Mouse (Mus musculus): Measurements from ENCODE around the gene Sgpp2. TPM values are rescaled to one million over a fixed set of nuclear protein-coding genes. Genes with fewer than 3 reads are reported as not detected.

The Sgpp2 gene
- polyA plus RNA-seq, 1 experiment from 2014 or later, result 0.15 TPM

- 73% methylated on average over 2 of the region's 2 CpGs for WGBS (ENCODE audit: insufficient replicate concordance)
- ATAC-seq (ENCODE audit: low read depth), result no peak
- H3K27me3 ChIP-seq, result no peaks in the 10 kb centered on the region
Measured at GRCm38 (mm10) chr1:78409396-78409795, 99.3 kb downstream of the Sgpp2 start.

DNA sequence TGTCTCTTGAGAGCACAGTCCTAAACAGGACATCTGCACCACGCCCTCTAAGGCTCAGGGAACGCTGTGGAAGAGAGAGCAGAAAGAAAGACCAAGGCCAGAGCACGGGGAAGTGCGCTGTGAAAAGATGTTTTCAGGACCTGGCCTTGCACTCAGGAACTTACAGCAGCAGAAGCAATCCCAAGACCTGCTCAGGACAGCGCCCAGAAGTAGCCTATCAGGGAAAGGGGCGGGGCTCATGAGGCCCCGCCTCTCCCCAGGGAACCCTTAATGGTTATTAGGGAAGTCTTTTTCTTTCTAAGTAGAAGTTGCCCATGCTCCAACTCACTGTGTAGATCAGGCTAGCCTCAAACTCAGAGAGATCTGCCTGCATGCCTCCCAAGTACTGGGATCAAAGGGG, 102.5 kb downstream of the Sgpp2 start:
- 0 out of 2 replicates have a peak, but pooled peaks cover 3% of the 10 kb centered on the region for H3K36me3 ChIP-seq
- DNase-seq, result no peak
- H3K4me1 ChIP-seq (replicated peaks), result no peaks in the 10 kb centered on the region; the same call in 1 of the 2 replicates
- H3K4me2 ChIP-seq, result no peak overlapping the region
- no peaks in the 10 kb centered on the region for H3K27me3 ChIP-seq
- 0 out of 2 replicates have a peak, but pooled peaks have one; percentile 54 for ATAC-seq (ENCODE audit: low read depth)
- H3K9ac ChIP-seq, result no peak overlapping the region
- no peak overlapping the region for H3K4me3 ChIP-seq (replicated peaks)
- 18% methylated on average over 7 of the region's 7 CpGs for WGBS (ENCODE audit: insufficient replicate concordance)
- no peaks in the 10 kb centered on the region for H3K9me3 ChIP-seq (replicated peaks)
- no peak overlapping the region for H3K27ac ChIP-seq

More at GRCm38 (mm10) chr1:78409396-78409795, 99.3 kb downstream of the Sgpp2 start:
- no peak for DNase-seq
- H3K4me1 ChIP-seq (replicated peaks), result no peaks in the 10 kb centered on the region; the same call in 1 of the 2 replicates
- H3K9me3 ChIP-seq (replicated peaks), result no peaks in the 10 kb centered on the region
- H3K4me3 ChIP-seq (replicated peaks), result no peak overlapping the region
- no peaks in the 10 kb centered on the region for H3K36me3 ChIP-seq
- H3K27ac ChIP-seq, result no peak overlapping the region
- no peak overlapping the region for H3K4me2 ChIP-seq
- no peak overlapping the region for H3K9ac ChIP-seq

- Histone ChIP-seq H3K4me3 (replicated peaks) (no peak overlapping the region), H3K27ac (no peak overlapping the region)
Measured at GRCm38 (mm10) chr1:78414421-78414820, 104.3 kb downstream of the Sgpp2 start.

GRCm38 (mm10) chr1:78417154-78417911, 107.2 kb downstream of the Sgpp2 start:
- no peak for DNase-seq
- 84% methylated on average over 9 of the region's 9 CpGs for WGBS (ENCODE audit: insufficient replicate concordance)

More at GRCm38 (mm10) chr1:78414421-78414820, 104.3 kb downstream of the Sgpp2 start:
- no peaks in the 10 kb centered on the region for H3K9me3 ChIP-seq (replicated peaks)
- H3K4me2 ChIP-seq, result no peak overlapping the region
- H3K27me3 ChIP-seq, result no peaks in the 10 kb centered on the region
- DNase-seq (no peak), ATAC-seq (ENCODE audit: low read depth) (no peak)
- 80% methylated on average over 5 of the region's 5 CpGs for WGBS (ENCODE audit: insufficient replicate concordance)
- no peaks in the 10 kb centered on the region; the same call in 1 of the 2 replicates for H3K4me1 ChIP-seq (replicated peaks)
- H3K36me3 ChIP-seq, result peaks cover 13% of the 10 kb centered on the region; the same call in 1 of the 2 replicates
- H3K9ac ChIP-seq, result no peak overlapping the region

GRCm38 (mm10) chr1:78419593-78419992, 109.4 kb downstream of the Sgpp2 start:
- ATAC-seq (ENCODE audit: low read depth), result no peak
- Histone ChIP-seq H3K4me1 (replicated peaks) (no peaks in the 10 kb centered on the region), H3K36me3 (peaks cover 56% of the 10 kb centered on the region), H3K9ac (no peak overlapping the region), H3K4me2 (no peak overlapping the region), H3K9me3 (replicated peaks) (no peaks in the 10 kb centered on the region), H3K4me3 (replicated peaks) (no peak overlapping the region), H3K27ac (no peak overlapping the region), H3K27me3 (no peaks in the 10 kb centered on the region)
- 68% methylated on average over 4 of the region's 4 CpGs for WGBS (ENCODE audit: insufficient replicate concordance)
- peak; percentile 22 for DNase-seq

More at GRCm38 (mm10) chr1:78417154-78417911, 107.2 kb downstream of the Sgpp2 start:
- H3K9me3 ChIP-seq (replicated peaks), result no peaks in the 10 kb centered on the region
- no peak for ATAC-seq (ENCODE audit: low read depth)
- no peak overlapping the region for H3K9ac ChIP-seq
- H3K4me3 ChIP-seq (replicated peaks), result no peak overlapping the region
- H3K4me1 ChIP-seq (replicated peaks), result no peaks in the 10 kb centered on the region; the same call in 1 of the 2 replicates
- no peak overlapping the region for H3K4me2 ChIP-seq
- H3K27me3 ChIP-seq, result no peaks in the 10 kb centered on the region
- H3K36me3 ChIP-seq, result peaks cover 35% of the 10 kb centered on the region
- H3K27ac ChIP-seq, result no peak overlapping the region

DNA sequence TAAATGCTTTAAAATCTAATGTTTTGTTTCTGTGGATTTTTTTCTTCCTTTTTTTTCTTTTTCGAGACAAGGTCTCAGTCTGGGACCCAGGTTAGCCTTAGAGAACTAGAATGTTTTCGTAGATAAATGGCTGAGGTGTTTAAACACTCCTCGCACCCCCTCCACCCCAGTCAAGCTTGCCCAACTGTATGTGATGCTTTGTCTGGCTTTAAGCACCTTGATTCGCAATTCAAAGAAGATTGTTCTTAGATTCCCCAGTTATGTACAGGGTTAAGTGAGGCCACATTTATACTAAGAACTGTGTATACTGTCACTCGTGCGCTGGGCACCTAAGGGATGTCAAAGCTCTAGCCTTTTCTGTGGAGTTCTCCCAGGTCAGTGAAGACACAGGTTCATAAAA, 110.1 kb downstream of the Sgpp2 start:
- no peaks in the 10 kb centered on the region for H3K9me3 ChIP-seq (replicated peaks)
- peaks cover 62% of the 10 kb centered on the region for H3K36me3 ChIP-seq
- H3K4me3 ChIP-seq (replicated peaks), result no peak overlapping the region
- no peak overlapping the region for H3K27ac ChIP-seq
- no peak overlapping the region for H3K9ac ChIP-seq
- H3K4me2 ChIP-seq, result no peak overlapping the region
- DNase-seq, result no peak
- 87% methylated on average over 6 of the region's 6 CpGs for WGBS (ENCODE audit: insufficient replicate concordance)
- no peak for ATAC-seq (ENCODE audit: low read depth)
- no peaks in the 10 kb centered on the region for H3K27me3 ChIP-seq
- no peaks in the 10 kb centered on the region for H3K4me1 ChIP-seq (replicated peaks)

- Histone ChIP-seq H3K4me3 (replicated peaks) (no peak overlapping the region), H3K27ac (no peak overlapping the region), H3K36me3 (peaks cover 62% of the 10 kb centered on the region), H3K4me1 (replicated peaks) (no peaks in the 10 kb centered on the region), H3K9me3 (replicated peaks) (no peaks in the 10 kb centered on the region), H3K9ac (no peak overlapping the region), H3K4me2 (no peak overlapping the region), H3K27me3 (no peaks in the 10 kb centered on the region)
- ATAC-seq (ENCODE audit: low read depth), result no peak
- DNase-seq, result no peak
- 93% methylated on average over 5 of the region's 5 CpGs for WGBS (ENCODE audit: insufficient replicate concordance)
Measured at GRCm38 (mm10) chr1:78421749-78422148, 111.6 kb downstream of the Sgpp2 start.

- no peaks in the 10 kb centered on the region for H3K4me1 ChIP-seq (replicated peaks)
- no peak overlapping the region for H3K4me3 ChIP-seq (replicated peaks)
- ATAC-seq (ENCODE audit: low read depth) (no peak), DNase-seq (no peak)
- no peak overlapping the region for H3K4me2 ChIP-seq
- H3K27me3 ChIP-seq, result no peaks in the 10 kb centered on the region
- WGBS (ENCODE audit: insufficient replicate concordance), result 70% methylated on average over 2 of the region's 2 CpGs
- H3K36me3 ChIP-seq, result peaks cover 61% of the 10 kb centered on the region
- H3K9ac ChIP-seq, result no peak overlapping the region
- H3K27ac ChIP-seq, result no peak overlapping the region
- no peaks in the 10 kb centered on the region for H3K9me3 ChIP-seq (replicated peaks)
Measured at GRCm38 (mm10) chr1:78422576-78422975, 112.4 kb downstream of the Sgpp2 start.

GRCm38 (mm10) chr1:78424848-78425247, 114.7 kb downstream of the Sgpp2 start:
- Histone ChIP-seq H3K36me3 (peaks cover 60% of the 10 kb centered on the region), H3K27ac (no peak overlapping the region), H3K9ac (no peak overlapping the region), H3K4me2 (no peak overlapping the region), H3K4me3 (replicated peaks) (no peak overlapping the region), H3K4me1 (replicated peaks) (no peaks in the 10 kb centered on the region), H3K9me3 (replicated peaks) (no peaks in the 10 kb centered on the region), H3K27me3 (no peaks in the 10 kb centered on the region)
- WGBS (ENCODE audit: insufficient replicate concordance), result 62% methylated on average over 4 of the region's 4 CpGs
- no peak for ATAC-seq (ENCODE audit: low read depth)
- no peak for DNase-seq

GRCm38 (mm10) chr1:78425309-78425708, 115.2 kb downstream of the Sgpp2 start:
- Histone ChIP-seq H3K9me3 (replicated peaks) (no peaks in the 10 kb centered on the region), H3K36me3 (peaks cover 59% of the 10 kb centered on the region), H3K27me3 (no peaks in the 10 kb centered on the region), H3K4me3 (replicated peaks) (no peak overlapping the region), H3K9ac (no peak overlapping the region), H3K4me1 (replicated peaks) (no peaks in the 10 kb centered on the region), H3K4me2 (no peak overlapping the region), H3K27ac (no peak overlapping the region)
- ATAC-seq (ENCODE audit: low read depth) (no peak), DNase-seq (no peak)
- WGBS (ENCODE audit: insufficient replicate concordance), result 82% methylated on average over 7 of the region's 7 CpGs

- H3K9me3 ChIP-seq (replicated peaks), result no peaks in the 10 kb centered on the region
- no peaks in the 10 kb centered on the region for H3K27me3 ChIP-seq
- no peak overlapping the region for H3K9ac ChIP-seq
- DNase-seq (no peak), ATAC-seq (ENCODE audit: low read depth) (no peak)
- no peaks in the 10 kb centered on the region for H3K4me1 ChIP-seq (replicated peaks)
- H3K27ac ChIP-seq, result no peak overlapping the region
- peaks cover 51% of the 10 kb centered on the region for H3K36me3 ChIP-seq
- 80% methylated on average over 7 of the region's 7 CpGs for WGBS (ENCODE audit: insufficient replicate concordance)
- no peak overlapping the region for H3K4me3 ChIP-seq (replicated peaks)
- H3K4me2 ChIP-seq, result no peak overlapping the region
Measured at GRCm38 (mm10) chr1:78425793-78426700, 115.9 kb downstream of the Sgpp2 start.
